Mouse (Mus musculus): ENCODE data around the gene Nat8l. TPM values are rescaled to one million over a fixed set of nuclear protein-coding genes. Genes with fewer than 3 reads are reported as not detected.

The Nat8l gene
- polyA plus RNA-seq, 1 experiment from 2014 or later: 0.64 TPM

DNA sequence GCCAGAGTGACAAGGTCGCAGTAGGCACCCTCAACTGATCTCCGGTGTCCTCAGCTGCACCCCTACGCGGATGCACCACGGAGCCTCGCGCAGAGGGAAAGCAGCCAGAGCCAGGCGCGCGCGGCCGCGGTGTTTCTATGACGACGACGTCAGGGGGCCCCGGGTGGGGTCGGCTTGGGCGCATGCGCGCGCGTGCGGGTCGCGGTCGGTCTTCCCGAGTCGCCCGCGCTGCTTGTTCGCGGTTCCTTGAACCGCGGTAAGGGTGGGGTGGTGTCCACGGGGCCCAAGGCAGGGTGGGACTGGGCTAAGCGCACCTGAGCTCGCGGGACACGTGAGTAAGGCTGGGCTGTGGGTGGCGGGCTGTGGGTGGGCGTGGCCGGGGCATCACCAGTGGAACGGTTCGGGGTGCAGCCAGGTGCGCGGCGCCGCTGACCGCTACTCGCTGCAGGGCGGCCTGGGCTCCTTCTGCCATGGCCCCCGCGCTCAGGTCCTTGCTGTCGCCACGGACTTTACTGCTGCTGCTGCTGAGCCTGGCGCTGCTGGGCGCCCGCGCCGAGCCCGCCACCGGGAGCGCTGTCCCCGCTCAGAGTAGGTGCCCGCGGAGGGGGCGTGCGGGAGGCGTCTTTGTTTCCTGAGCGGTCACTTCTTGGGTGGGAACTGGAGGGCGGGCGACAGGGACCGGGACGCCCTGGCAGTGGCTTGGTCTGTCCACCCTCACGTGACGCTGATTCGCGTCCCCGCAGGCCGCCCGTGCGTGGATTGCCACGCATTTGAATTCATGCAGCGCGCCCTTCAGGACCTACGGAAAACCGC lies 12.3 kb upstream of the Nat8l start, which contains the start of gene Gm1673:
Gene Gm1673 (plus strand): TSS at position 125 of the 813 bp plus-strand sequence.
- peak; percentile 86 for ATAC-seq (ENCODE audit: insufficient number of reproducible peaks, low FRiP score)
- peaks cover 4% of the 10 kb centered on the region for H3K36me3 ChIP-seq
- peak within 1 kb of the TSS; percentile 80 for H3K9ac ChIP-seq
- 0 out of 2 replicates have a peak, but pooled peaks cover 6% of the 10 kb centered on the region for H3K4me1 ChIP-seq (replicated peaks)
- peaks cover 23% of the 10 kb centered on the region for H3K27me3 ChIP-seq (replicated peaks)
- H3K4me2 ChIP-seq: peak within 1 kb of the TSS; percentile 94
- H3K4me3 ChIP-seq: peak within 1 kb of the TSS; percentile 84
- 0 out of 2 replicates have a peak, but pooled peaks cover 3% of the 10 kb centered on the region for H3K9me3 ChIP-seq (replicated peaks)
- no peak within 1 kb of the TSS for H3K27ac ChIP-seq (ENCODE audit: poor library complexity, severe bottlenecking)
- under 1% methylated on average over 87 of the region's 88 CpGs for WGBS

DNA sequence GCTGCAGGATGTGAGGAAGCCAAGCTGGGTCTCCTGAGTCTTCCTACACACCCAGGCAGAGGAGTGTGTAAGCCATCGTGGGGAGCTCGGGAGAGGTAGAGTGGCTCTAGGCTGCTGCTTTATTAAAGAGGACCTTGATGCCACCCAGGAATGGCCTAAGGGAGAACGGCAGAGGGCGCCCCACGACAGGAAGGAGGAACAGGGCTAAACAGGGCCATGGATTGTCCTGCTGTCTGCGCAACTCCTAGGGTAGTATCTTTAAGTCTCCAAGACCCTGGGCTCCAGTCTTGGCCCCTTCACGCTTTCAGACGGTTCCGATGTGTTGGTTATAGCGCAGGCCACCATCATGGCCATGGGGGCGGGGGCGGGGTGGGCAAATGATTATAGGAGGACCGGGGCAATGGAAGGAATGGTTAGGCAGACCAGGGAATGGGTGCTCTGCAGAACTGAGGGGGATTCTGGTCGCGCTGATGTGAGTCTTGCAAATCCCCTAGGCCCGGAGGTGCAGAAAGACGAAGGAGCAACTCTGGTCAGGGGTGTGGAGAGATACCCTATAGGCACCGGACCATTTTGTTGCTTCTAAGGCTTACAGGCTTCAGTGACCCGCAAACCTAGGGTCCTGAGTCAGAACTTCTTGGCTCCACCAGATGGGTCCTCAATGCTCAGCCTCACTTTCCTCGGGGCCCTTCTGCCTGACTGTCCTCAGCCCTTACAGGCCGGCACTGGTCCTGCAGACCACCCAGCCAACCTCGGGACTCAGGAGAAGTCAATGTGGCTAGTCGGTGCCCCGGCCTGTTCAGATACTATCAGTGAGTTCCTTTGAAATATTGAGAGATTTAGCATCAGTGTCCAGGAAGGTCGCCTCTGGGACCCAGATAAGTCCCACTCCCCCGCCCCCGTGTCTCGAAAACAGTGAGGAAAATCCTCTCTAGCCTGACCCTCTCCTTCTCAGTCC lies 836 bp upstream of the Nat8l start:
- H3K27ac ChIP-seq (ENCODE audit: poor library complexity, severe bottlenecking): no peak overlapping the region
- H3K36me3 ChIP-seq: no peaks in the 10 kb centered on the region
- peak overlapping the region; percentile 68 for H3K4me3 ChIP-seq
- no peak for ATAC-seq (ENCODE audit: insufficient number of reproducible peaks, low FRiP score)
- peak overlapping the region; percentile 67; the same call in 1 of the 2 replicates for H3K9ac ChIP-seq
- H3K4me1 ChIP-seq (replicated peaks): peaks cover 5% of the 10 kb centered on the region; the same call in 1 of the 2 replicates
- peaks cover 62% of the 10 kb centered on the region for H3K27me3 ChIP-seq (replicated peaks)
- WGBS: 33% methylated on average over 28 of the region's 28 CpGs
- peak overlapping the region; percentile 96 for H3K4me2 ChIP-seq
- H3K9me3 ChIP-seq (replicated peaks): no peaks in the 10 kb centered on the region

DNA sequence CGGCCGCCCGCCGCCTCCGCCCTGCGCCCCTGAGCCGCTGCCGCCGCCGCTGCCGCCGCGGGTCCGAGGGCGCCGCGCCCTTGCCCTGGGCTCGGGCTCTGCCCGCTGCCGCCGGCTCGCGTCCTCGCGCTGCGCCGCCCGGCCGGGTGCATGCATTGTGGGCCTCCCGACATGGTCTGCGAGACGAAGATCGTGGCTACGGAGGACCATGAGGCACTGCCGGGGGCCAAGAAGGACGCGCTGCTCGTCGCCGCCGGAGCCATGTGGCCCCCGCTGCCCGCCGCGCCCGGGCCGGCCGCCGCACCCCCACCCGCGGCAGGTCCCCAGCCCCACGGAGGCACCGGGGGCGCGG lies 886 bp downstream of the Nat8l start:
- H3K36me3 ChIP-seq: peaks cover 6% of the 10 kb centered on the region; the same call in 1 of the 2 replicates
- H3K4me2 ChIP-seq: peak overlapping the region; percentile 96
- ATAC-seq (ENCODE audit: insufficient number of reproducible peaks, low FRiP score): peak; percentile 17; the same call in 1 of the 2 replicates
- no peak overlapping the region for H3K27ac ChIP-seq (ENCODE audit: poor library complexity, severe bottlenecking)
- peaks cover 5% of the 10 kb centered on the region; the same call in 1 of the 2 replicates for H3K4me1 ChIP-seq (replicated peaks)
- H3K27me3 ChIP-seq (replicated peaks): peaks cover 75% of the 10 kb centered on the region
- no peaks in the 10 kb centered on the region for H3K9me3 ChIP-seq (replicated peaks)
- H3K4me3 ChIP-seq: peak overlapping the region; percentile 68
- 2% methylated on average over 55 of the region's 55 CpGs for WGBS
- H3K9ac ChIP-seq: peak overlapping the region; percentile 67

DNA sequence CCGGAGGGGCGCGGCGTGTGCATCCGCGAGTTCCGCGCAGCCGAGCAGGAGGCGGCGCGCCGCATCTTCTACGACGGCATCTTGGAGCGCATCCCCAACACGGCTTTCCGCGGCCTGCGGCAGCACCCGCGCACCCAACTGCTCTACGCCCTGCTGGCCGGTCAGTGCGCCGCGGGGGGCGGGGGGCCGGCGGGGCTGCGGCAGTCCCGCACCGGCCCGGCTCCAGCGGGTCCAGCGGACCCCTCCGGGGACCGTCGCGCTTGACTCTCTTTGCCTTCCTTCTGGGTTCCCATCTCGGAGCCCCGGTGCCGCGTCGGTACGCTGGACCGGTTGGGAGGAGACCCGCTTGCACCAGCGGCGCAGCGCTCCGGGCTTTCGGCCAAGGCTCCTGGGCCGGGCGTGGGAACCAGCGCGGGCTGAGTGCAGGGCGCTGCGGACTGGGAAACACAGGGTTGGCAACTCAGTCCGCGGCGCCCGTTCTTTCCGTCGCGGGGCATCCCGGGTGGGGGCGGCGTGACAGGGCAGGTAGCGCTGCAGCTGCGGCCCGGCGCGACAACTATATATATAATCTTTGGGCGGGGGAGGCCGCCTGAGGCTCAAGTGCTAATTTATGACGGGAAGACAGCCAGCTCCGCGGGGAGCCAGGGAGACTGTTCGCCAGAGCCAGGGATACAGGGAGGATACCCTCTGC lies 1.4 kb downstream of the Nat8l start:
- ATAC-seq (ENCODE audit: insufficient number of reproducible peaks, low FRiP score): peak; percentile 27; the same call in 1 of the 2 replicates
- 2% methylated on average over 77 of the region's 80 CpGs for WGBS
- H3K4me2 ChIP-seq: peak overlapping the region; percentile 96
- H3K9me3 ChIP-seq (replicated peaks): no peaks in the 10 kb centered on the region
- H3K27me3 ChIP-seq (replicated peaks): peaks cover 75% of the 10 kb centered on the region
- peak overlapping the region; percentile 67 for H3K9ac ChIP-seq
- peak overlapping the region; percentile 68 for H3K4me3 ChIP-seq
- H3K4me1 ChIP-seq (replicated peaks): peaks cover 5% of the 10 kb centered on the region; the same call in 1 of the 2 replicates
- peaks cover 6% of the 10 kb centered on the region; the same call in 1 of the 2 replicates for H3K36me3 ChIP-seq
- no peak overlapping the region for H3K27ac ChIP-seq (ENCODE audit: poor library complexity, severe bottlenecking)

DNA sequence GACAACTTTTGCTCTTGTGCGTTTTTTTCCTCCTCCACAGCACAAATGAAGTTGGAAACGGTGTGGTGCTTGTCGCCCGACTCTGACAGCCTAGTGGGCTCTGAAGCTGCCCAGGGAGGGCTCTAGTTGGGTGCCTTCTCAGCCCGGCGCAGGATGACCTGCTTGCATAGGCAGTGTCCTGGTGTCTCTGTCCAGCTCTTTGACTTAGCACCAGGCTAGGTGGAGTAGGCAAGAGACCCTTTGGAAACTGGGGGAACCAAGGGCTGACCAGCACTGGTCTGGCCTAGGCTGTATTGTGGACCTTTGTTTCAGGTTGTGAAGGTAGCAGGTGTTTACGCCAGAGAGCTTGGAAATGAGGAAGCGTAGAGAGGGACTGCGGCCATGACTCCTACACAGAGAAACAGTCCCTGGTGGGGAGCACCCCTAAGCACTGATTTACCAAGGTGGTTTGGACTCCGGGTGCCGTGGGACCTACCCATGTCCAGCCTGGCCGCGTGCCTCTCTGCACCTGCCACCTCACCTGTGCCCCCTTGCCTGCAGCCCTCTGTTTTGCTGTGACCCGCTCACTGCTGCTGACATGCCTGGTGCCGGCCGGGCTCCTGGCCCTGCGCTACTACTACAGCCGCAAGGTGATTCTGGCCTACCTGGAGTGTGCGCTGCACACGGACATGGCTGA lies 2.2 kb downstream of the Nat8l start:
- Histone ChIP-seq H3K27me3 (replicated peaks) (peaks cover 71% of the 10 kb centered on the region), H3K9me3 (replicated peaks) (no peaks in the 10 kb centered on the region), H3K36me3 (peaks cover 6% of the 10 kb centered on the region; the same call in 1 of the 2 replicates), H3K4me3 (peak overlapping the region; percentile 68), H3K4me1 (replicated peaks) (peaks cover 5% of the 10 kb centered on the region; the same call in 1 of the 2 replicates), H3K27ac (ENCODE audit: poor library complexity, severe bottlenecking) (no peak overlapping the region), H3K9ac (no peak overlapping the region), H3K4me2 (peak overlapping the region; percentile 96)
- no peak for ATAC-seq (ENCODE audit: insufficient number of reproducible peaks, low FRiP score)
- 63% methylated on average over 20 of the region's 20 CpGs for WGBS

DNA sequence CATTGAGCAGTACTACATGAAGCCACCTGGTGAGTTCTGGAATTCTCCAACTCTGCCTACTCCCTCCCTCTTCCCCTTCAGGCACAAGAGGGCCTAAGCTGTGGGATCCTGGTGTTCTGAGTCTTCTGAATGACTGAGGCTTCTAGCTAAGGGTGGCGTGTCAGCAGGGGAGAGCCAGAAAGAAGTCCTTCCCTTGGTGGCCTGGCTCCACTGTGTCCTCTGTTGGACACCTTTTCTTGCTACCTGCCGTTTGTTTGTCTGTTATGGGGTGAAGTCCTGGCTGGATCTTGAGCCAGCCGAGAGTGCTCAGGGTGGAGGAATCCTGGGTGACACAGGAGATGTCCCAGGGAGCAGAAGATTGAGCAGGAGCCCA lies 2.7 kb downstream of the Nat8l start:
- H3K27ac ChIP-seq (ENCODE audit: poor library complexity, severe bottlenecking): no peak overlapping the region
- WGBS: 76% methylated on average over 3 of the region's 3 CpGs
- ATAC-seq (ENCODE audit: insufficient number of reproducible peaks, low FRiP score): no peak
- H3K4me1 ChIP-seq (replicated peaks): peaks cover 5% of the 10 kb centered on the region; the same call in 1 of the 2 replicates
- H3K36me3 ChIP-seq: peaks cover 6% of the 10 kb centered on the region; the same call in 1 of the 2 replicates
- no peak overlapping the region for H3K9ac ChIP-seq
- H3K4me2 ChIP-seq: no peak overlapping the region
- no peaks in the 10 kb centered on the region for H3K9me3 ChIP-seq (replicated peaks)
- peaks cover 71% of the 10 kb centered on the region for H3K27me3 ChIP-seq (replicated peaks)
- H3K4me3 ChIP-seq: no peak overlapping the region

DNA sequence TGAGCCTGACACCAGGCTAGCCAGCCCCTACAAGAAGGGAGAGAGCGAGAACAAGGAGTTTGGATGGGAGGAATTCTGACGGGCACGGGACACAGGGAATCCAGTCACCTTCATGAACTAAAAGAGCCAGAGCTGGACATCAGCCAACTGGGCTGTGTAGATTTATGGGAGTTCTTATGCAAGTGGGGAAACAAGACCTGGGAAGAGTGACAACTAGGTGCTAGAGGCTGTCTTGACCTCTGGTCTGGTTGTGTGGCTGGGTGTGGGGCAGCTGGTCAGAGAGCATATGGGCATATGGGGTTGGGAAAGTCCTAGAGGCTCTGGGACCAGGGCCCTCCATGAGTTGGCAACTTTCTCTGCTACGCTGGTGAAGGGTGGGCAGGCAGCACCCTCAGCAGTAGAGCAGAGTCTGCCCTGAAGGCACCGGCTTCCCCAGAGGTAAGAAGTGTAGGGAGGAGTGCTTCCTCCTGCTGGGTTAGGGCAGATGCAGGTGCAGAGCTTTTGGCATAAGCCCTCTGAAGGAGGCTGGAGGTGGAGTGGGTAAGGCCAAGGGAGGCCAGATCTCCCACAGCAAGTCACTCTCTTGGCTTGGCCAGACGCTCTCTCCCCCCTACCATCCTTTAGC lies 3.8 kb downstream of the Nat8l start:
- no peak overlapping the region for H3K4me3 ChIP-seq
- H3K4me2 ChIP-seq: no peak overlapping the region
- peaks cover 6% of the 10 kb centered on the region; the same call in 1 of the 2 replicates for H3K36me3 ChIP-seq
- WGBS: 69% methylated on average over 6 of the region's 6 CpGs
- no peak overlapping the region for H3K9ac ChIP-seq
- no peaks in the 10 kb centered on the region for H3K9me3 ChIP-seq (replicated peaks)
- H3K27me3 ChIP-seq (replicated peaks): peaks cover 64% of the 10 kb centered on the region
- H3K27ac ChIP-seq (ENCODE audit: poor library complexity, severe bottlenecking): no peak overlapping the region
- peaks cover 5% of the 10 kb centered on the region; the same call in 1 of the 2 replicates for H3K4me1 ChIP-seq (replicated peaks)
- ATAC-seq (ENCODE audit: insufficient number of reproducible peaks, low FRiP score): no peak

DNA sequence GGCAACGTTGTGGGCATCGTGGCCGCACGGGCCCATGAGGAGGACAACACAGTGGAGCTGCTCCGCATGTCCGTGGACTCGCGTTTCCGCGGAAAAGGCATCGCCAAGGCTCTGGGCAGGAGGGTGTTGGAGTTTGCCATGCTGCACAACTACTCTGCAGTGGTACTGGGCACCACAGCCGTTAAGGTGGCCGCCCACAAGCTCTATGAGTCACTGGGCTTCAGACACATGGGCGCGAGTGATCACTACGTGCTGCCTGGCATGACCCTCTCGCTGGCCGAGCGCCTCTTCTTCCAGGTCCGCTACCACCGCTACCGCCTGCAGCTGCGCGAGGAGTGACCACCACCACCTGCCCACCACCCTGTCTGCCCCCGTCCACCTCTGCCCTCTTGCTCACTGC lies 5.0 kb downstream of the Nat8l start:
- no peak overlapping the region for H3K4me2 ChIP-seq
- no peak overlapping the region for H3K9ac ChIP-seq
- 90% methylated on average over 25 of the region's 25 CpGs for WGBS
- H3K27ac ChIP-seq (ENCODE audit: poor library complexity, severe bottlenecking): no peak overlapping the region
- no peaks in the 10 kb centered on the region for H3K9me3 ChIP-seq (replicated peaks)
- H3K4me3 ChIP-seq: no peak overlapping the region
- no peak for ATAC-seq (ENCODE audit: insufficient number of reproducible peaks, low FRiP score)
- H3K4me1 ChIP-seq (replicated peaks): peaks cover 5% of the 10 kb centered on the region; the same call in 1 of the 2 replicates
- peaks cover 52% of the 10 kb centered on the region for H3K27me3 ChIP-seq (replicated peaks)
- peaks cover 6% of the 10 kb centered on the region; the same call in 1 of the 2 replicates for H3K36me3 ChIP-seq

DNA sequence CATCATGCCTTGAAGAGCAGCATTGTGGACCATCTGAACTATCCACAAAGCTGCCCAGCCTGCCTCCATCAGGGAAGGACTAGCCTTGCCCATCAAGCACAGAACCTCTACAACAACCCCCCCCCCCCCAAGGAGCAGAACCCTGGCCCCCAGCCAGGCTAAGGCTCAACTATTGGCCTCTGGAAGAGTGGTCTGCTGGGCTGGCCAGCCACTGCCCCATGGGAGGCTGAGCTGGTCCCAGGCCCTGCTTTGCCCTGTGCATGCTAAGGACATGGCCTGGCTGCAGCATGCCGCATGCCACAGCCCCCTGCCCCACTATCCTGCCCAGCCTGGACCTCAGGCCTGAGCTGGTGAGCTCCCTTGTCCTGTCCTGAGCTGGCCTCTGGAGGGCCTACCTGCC lies 5.6 kb downstream of the Nat8l start:
- 100% methylated on average over 1 of the region's 1 CpGs for WGBS
- peaks cover 6% of the 10 kb centered on the region; the same call in 1 of the 2 replicates for H3K36me3 ChIP-seq
- H3K4me2 ChIP-seq: no peak overlapping the region
- no peak overlapping the region for H3K4me3 ChIP-seq
- H3K27ac ChIP-seq (ENCODE audit: poor library complexity, severe bottlenecking): no peak overlapping the region
- H3K9me3 ChIP-seq (replicated peaks): no peaks in the 10 kb centered on the region
- no peak overlapping the region for H3K9ac ChIP-seq
- no peak for ATAC-seq (ENCODE audit: insufficient number of reproducible peaks, low FRiP score)
- H3K4me1 ChIP-seq (replicated peaks): peaks cover 5% of the 10 kb centered on the region; the same call in 1 of the 2 replicates
- H3K27me3 ChIP-seq (replicated peaks): peaks cover 46% of the 10 kb centered on the region
